In the genomic region with DNA sequence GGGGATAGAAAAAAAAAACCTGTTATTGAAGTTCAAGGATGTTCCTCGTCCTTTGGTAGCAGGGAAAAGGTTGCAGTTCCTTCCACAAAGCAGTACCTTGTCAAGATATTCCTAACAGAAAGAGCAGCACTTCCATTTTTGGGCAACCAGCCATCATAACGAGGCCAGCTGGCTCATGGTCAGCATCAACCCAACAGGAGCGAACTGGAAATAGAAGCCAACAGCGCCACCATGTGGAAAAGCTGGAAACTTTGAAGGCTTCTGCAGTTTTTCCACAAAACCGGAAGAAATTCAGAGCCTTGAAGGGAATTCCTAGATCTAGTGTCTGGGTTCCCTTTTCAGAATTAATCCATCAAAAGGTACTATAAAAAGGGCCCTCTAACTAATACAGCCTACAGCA, we compare ENCODE assay signal across 9 mouse cellular contexts.
DNase-seq lines count a peak whose midpoint lies in the region; ATAC-seq and TF ChIP-seq lines count a peak whose summit lies in the region.
"Had no signal": no experiment of that assay in that cellular context is flagged by ENCODE, and none has a peak within 500 bp of the region (broad histone marks: within the 10 kb centered on the region; RNA-seq: fewer than 3 reads in every experiment).

No protein-coding gene starts in this region.

- intact Hi-C loops in heart, adult 2 months (cut with DNase I) = no loop called here
- intact Hi-C loops in left cerebral cortex, postnatal 36 days (cut with DNase I) = no loop called here

- H3K9ac ChIP-seq in heart, adult 2 months (ENCODE audit: low read depth, low read length) = no peak overlapping the region
- no peak overlapping the region for H3K9ac ChIP-seq in heart, embryonic 11.5 days (ENCODE audit: low read depth, low read length)
- H3K9ac ChIP-seq in forebrain, embryonic 13.5 days = no peak overlapping the region
- H3K9ac ChIP-seq in hindbrain, embryonic 16.5 days (ENCODE audit: low read depth, low read length) = no peak overlapping the region
- H3K9ac ChIP-seq: heart, embryonic 15.5 days had no signal

- WGBS in heart, adult 2 months = 20% methylated on average over 5 of the region's 5 CpGs
- 34% methylated on average over 5 of the region's 5 CpGs for WGBS in heart, embryonic 11.5 days (ENCODE audit: insufficient replicate concordance)
- 25% methylated on average over 5 of the region's 5 CpGs for WGBS in forebrain, embryonic 13.5 days
- 32% methylated on average over 5 of the region's 5 CpGs for WGBS in hindbrain, embryonic 16.5 days

- no peak for TF ChIP-seq EP300 in heart, adult 2 months (IDR thresholded peaks at IDR 0.05; ENCODE audit: insufficient read depth, low read depth, low read length)

- no peak overlapping the region for H3K4me2 ChIP-seq in heart, embryonic 11.5 days
- H3K4me2 ChIP-seq in forebrain, embryonic 13.5 days = no peak overlapping the region
- no peak overlapping the region for H3K4me2 ChIP-seq in hindbrain, embryonic 16.5 days (ENCODE audit: low read length)
- H3K4me2 ChIP-seq: heart, embryonic 15.5 days had no signal

- H3K27me3 ChIP-seq in heart, adult 2 months (ENCODE audit: control insufficient read depth, insufficient read depth, low read length) = no peaks in the 10 kb centered on the region
- H3K27me3 ChIP-seq in heart, embryonic 11.5 days (ENCODE audit: control insufficient read depth, insufficient read depth, low read length) = no peaks in the 10 kb centered on the region
- no peaks in the 10 kb centered on the region for H3K27me3 ChIP-seq in forebrain, embryonic 13.5 days
- no peaks in the 10 kb centered on the region for H3K27me3 ChIP-seq in hindbrain, embryonic 16.5 days (replicated peaks; ENCODE audit: control insufficient read depth, insufficient read depth, low read length)
- H3K27me3 ChIP-seq: heart, embryonic 15.5 days had no signal

- no peak for ATAC-seq in heart, embryonic 11.5 days (replicated peaks; ENCODE audit: insufficient number of reproducible peaks, low FRiP score, low TSS enrichment)
- peak; percentile 75 for ATAC-seq in forebrain, embryonic 13.5 days
- ATAC-seq in hindbrain, embryonic 16.5 days = 0 out of 2 replicates have a peak, but pooled peaks have one; percentile 63
- no peak for ATAC-seq in CD4-positive, CD25-positive, alpha-beta regulatory T cell, adult 4 months

- H3K4me3 ChIP-seq in heart, adult 2 months = no peak overlapping the region
- H3K4me3 ChIP-seq in heart, embryonic 11.5 days (ENCODE audit: low read depth, low read length) = no peak overlapping the region
- H3K4me3 ChIP-seq in forebrain, embryonic 13.5 days = no peak overlapping the region
- no peak overlapping the region for H3K4me3 ChIP-seq in hindbrain, embryonic 16.5 days (ENCODE audit: low read length)
- H3K4me3 ChIP-seq: heart, embryonic 15.5 days had no signal

- DNase-seq in heart, adult 2 months = peak; percentile 66 to 68
- peak; percentile 82 to 85 for DNase-seq in adrenal gland, postnatal 36 days
- peak; percentile 69 to 71 for DNase-seq in left cerebral cortex, postnatal 36 days (ENCODE audit: low spot score in 2 of 2)
- DNase-seq in right cerebral cortex, adult 2 months (ENCODE audit: low spot score in 2 of 2) = peak; percentile 75 to 81

- no peaks in the 10 kb centered on the region for H3K9me3 ChIP-seq in heart, embryonic 11.5 days (replicated peaks; ENCODE audit: control insufficient read depth, low read length)
- no peaks in the 10 kb centered on the region for H3K9me3 ChIP-seq in forebrain, embryonic 13.5 days (replicated peaks)
- H3K9me3 ChIP-seq in hindbrain, embryonic 16.5 days (ENCODE audit: control insufficient read depth, low read length) = no peaks in the 10 kb centered on the region
- H3K9me3 ChIP-seq: heart, embryonic 15.5 days had no signal

- peak; percentile 73 for TF ChIP-seq CTCF in heart, adult 2 months (IDR thresholded peaks at IDR 0.05)

- TF ChIP-seq POLR2A in heart, adult 2 months (IDR thresholded peaks at IDR 0.05; ENCODE audit: insufficient read depth, low read depth, low read length) = no peak

- H3K27ac ChIP-seq in heart, adult 2 months = no peak overlapping the region
- H3K27ac ChIP-seq in heart, embryonic 11.5 days (ENCODE audit: low read depth, low read length) = no peak overlapping the region
- no peak overlapping the region for H3K27ac ChIP-seq in forebrain, embryonic 13.5 days
- no peak overlapping the region for H3K27ac ChIP-seq in hindbrain, embryonic 16.5 days (ENCODE audit: low read depth, low read length)
- H3K27ac ChIP-seq: heart, embryonic 15.5 days had no signal

- no peaks in the 10 kb centered on the region for H3K36me3 ChIP-seq in heart, adult 2 months (ENCODE audit: control insufficient read depth, insufficient read depth, low read length)
- no peaks in the 10 kb centered on the region for H3K36me3 ChIP-seq in heart, embryonic 11.5 days (ENCODE audit: control insufficient read depth, insufficient read depth, low read length)
- no peaks in the 10 kb centered on the region for H3K36me3 ChIP-seq in forebrain, embryonic 13.5 days (ENCODE audit: poor library complexity, severe bottlenecking)
- no peaks in the 10 kb centered on the region for H3K36me3 ChIP-seq in hindbrain, embryonic 16.5 days (ENCODE audit: control insufficient read depth, insufficient read depth, low read length)
- H3K36me3 ChIP-seq: heart, embryonic 15.5 days had no signal

- H3K79me2 ChIP-seq in heart, adult 2 months (replicated peaks; ENCODE audit: control insufficient read depth, insufficient read depth, low read length) = no peaks in the 10 kb centered on the region

- H3K4me1 ChIP-seq in heart, adult 2 months (ENCODE audit: control insufficient read depth, insufficient read depth, low read length) = no peaks in the 10 kb centered on the region
- H3K4me1 ChIP-seq in heart, embryonic 11.5 days (ENCODE audit: control insufficient read depth, insufficient read depth, low read length) = no peaks in the 10 kb centered on the region
- H3K4me1 ChIP-seq in forebrain, embryonic 13.5 days = peaks cover 8% of the 10 kb centered on the region; the same call in 1 of the 2 replicates
- no peaks in the 10 kb centered on the region for H3K4me1 ChIP-seq in hindbrain, embryonic 16.5 days (ENCODE audit: control insufficient read depth, insufficient read depth, low read depth, low read length)
- H3K4me1 ChIP-seq: heart, embryonic 15.5 days had no signal

Comparison
In these comparisons a context has a peak if more than half of its experiments do, and no peak if none do; other contexts are left out.
1. ATAC-seq: peak in forebrain, embryonic 13.5 days (single experiment) and hindbrain, embryonic 16.5 days (single experiment); none in heart, embryonic 11.5 days (single experiment) and CD4-positive, CD25-positive, alpha-beta regulatory T cell, adult 4 months (single experiment).
2. Peak in every context shown above with its lines, with median percentiles within 50 percentile points of each other: DNase-seq.